Mouse (Mus musculus) C2C12 (cell line): ENCODE results near the gene Ahsa1. TPM values are rescaled to one million over a fixed set of nuclear protein-coding genes. Genes with fewer than 3 reads are reported as not detected.

Source experiments
- H3K27me3 ChIP-seq: one replicate; pipeline ENCODE4 v1.6.1; 2011; ENCODE audit not compliant: control insufficient read depth, insufficient read depth, insufficient read length
- H3K36me3 ChIP-seq: one replicate; pipeline ENCODE4 v1.6.1; 2011; ENCODE audit not compliant: control insufficient read depth, insufficient read depth
- H3K4me3 ChIP-seq: one replicate; pipeline ENCODE4 v1.5.1; 2011; ENCODE audit warnings: mild to moderate bottlenecking, control low read depth; ENCODE audit not compliant: poor library complexity, insufficient read depth, severe bottlenecking
- H3K79me2 ChIP-seq: one replicate; pipeline ENCODE4 v1.6.1; 2011; ENCODE audit not compliant: control insufficient read depth, insufficient read depth
- H3K79me3 ChIP-seq: one replicate; pipeline ENCODE4 v1.6.1; 2011; ENCODE audit warnings: low read depth, control low read depth
- H3ac ChIP-seq: one replicate; pipeline ENCODE3; 2011; ENCODE audit warnings: low read depth; ENCODE audit not compliant: control insufficient read depth, insufficient read length
- CEBPB ChIP-seq: IDR thresholded peaks from one replicate; pipeline ENCODE4 v1.6.1; 2011; ENCODE audit warnings: low read depth, mild to moderate bottlenecking, control low read depth, moderate library complexity
- CTCF ChIP-seq: IDR thresholded peaks from one replicate; pipeline ENCODE4 v1.5.1; 2011; ENCODE audit not compliant: control insufficient read depth, insufficient read depth, insufficient read length
- FOSL1 ChIP-seq: IDR thresholded peaks from one replicate; pipeline ENCODE4 v1.8.0; 2011; ENCODE audit warnings: mild to moderate bottlenecking, low read length; ENCODE audit not compliant: poor library complexity, insufficient read depth, severe bottlenecking
- MAX ChIP-seq: IDR thresholded peaks from one replicate; pipeline ENCODE4 v1.6.1; 2011; ENCODE audit warnings: mild to moderate bottlenecking, control low read depth
- MYOD1 ChIP-seq: IDR thresholded peaks from one replicate; pipeline ENCODE4 v1.6.1; 2011; ENCODE audit warnings: low read depth; ENCODE audit not compliant: control insufficient read depth, insufficient read length
- MYOG ChIP-seq: IDR thresholded peaks from one replicate; pipeline ENCODE4 v1.6.1; 2011; ENCODE audit not compliant: control insufficient read depth, insufficient read length; ENCODE audit errors: extremely low read depth
- USF1 ChIP-seq: IDR thresholded peaks from one replicate; pipeline ENCODE4 v1.6.1; 2011; ENCODE audit warnings: low read depth, mild to moderate bottlenecking, control low read depth, moderate library complexity
- microRNA-seq: library from miRNA; unstranded; fragments of <30 nt; microRNA quantifications from one replicate; pipeline ENCODE4, GENCODE M21; 2019; ENCODE audit warnings: borderline microRNAs expressed
- polyA plus RNA-seq: library from polyadenylated mRNA; unstranded; fragments of >200 nt; fragmentation: generic; extraction: Trizol; gene quantifications from one replicate; pipeline ENCODE4 v1.2.1, GENCODE M21; 2012; ENCODE audit warnings: missing spikeins

Gene Ahsa1
- polyA plus RNA-seq, 1 experiment: 226 TPM

- H3ac ChIP-seq: no peak overlapping the region
- H3K4me3 ChIP-seq: no peak overlapping the region
- H3K79me2 ChIP-seq: no peaks in the 10 kb centered on the region
- no peak for TF ChIP-seq CTCF
- TF ChIP-seq CEBPB: no peak
- TF ChIP-seq MAX: no peak
- TF ChIP-seq MYOG: no peak
- TF ChIP-seq USF1: no peak
- no peak for TF ChIP-seq MYOD1
- H3K79me3 ChIP-seq: no peaks in the 10 kb centered on the region
- H3K36me3 ChIP-seq: peaks cover 52% of the 10 kb centered on the region
- no peaks in the 10 kb centered on the region for H3K27me3 ChIP-seq
These were observed 46.8 kb downstream of the Ahsa1 start for GRCm38 (mm10) chr12:87313098-87313497.

GRCm38 (mm10) chr12:87317951-87318350 is 51.7 kb downstream of the Ahsa1 start:
- TF ChIP-seq MAX: no peak
- TF ChIP-seq CEBPB: no peak
- TF ChIP-seq MYOG: no peak
- TF ChIP-seq USF1: no peak
- no peak for TF ChIP-seq FOSL1
- TF ChIP-seq CTCF: no peak
- no peak for TF ChIP-seq MYOD1
- no peaks in the 10 kb centered on the region for H3K79me2 ChIP-seq
- no peak overlapping the region for H3ac ChIP-seq
- peaks cover 14% of the 10 kb centered on the region for H3K36me3 ChIP-seq
- H3K4me3 ChIP-seq: no peak overlapping the region
- H3K79me3 ChIP-seq: no peaks in the 10 kb centered on the region
- H3K27me3 ChIP-seq: no peaks in the 10 kb centered on the region

DNA sequence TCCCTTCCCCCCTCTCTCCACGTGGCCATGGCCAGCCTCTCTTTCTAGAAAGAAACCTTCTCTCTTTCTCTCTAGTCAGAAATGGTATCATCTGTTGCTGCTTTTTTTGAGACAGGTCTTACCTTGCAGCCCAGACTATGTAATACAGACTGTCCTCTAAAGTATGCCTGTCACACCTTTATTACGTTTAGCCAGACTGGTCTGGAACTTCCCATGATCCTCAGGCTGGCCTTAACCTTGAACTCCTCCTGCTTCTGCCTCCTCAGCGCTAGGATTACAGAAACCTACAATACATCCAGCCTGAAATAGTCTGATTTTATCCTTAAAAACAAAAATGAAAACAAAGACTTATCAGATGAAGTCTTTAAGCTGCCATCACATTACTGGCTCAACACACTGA is 53.0 kb downstream of the Ahsa1 start:
- Histone ChIP-seq H3ac (no peak overlapping the region), H3K36me3 (peaks cover 17% of the 10 kb centered on the region), H3K27me3 (no peaks in the 10 kb centered on the region), H3K79me2 (no peaks in the 10 kb centered on the region), H3K4me3 (no peak overlapping the region), H3K79me3 (no peaks in the 10 kb centered on the region)
- TF ChIP-seq FOSL1 (no peak), CEBPB (no peak)

Small RNAs within 50 kb of the gene (microRNA-seq; reads per million reads assigned to microRNA genes)
- gene Gm47293: not detected

Other genes with a start within 250 kb of the Ahsa1 start
- gene Tmem63c, start 245.1 kb upstream of the Ahsa1 start, polyA plus RNA-seq: not detected
- gene Ngb, start 163.9 kb upstream of the Ahsa1 start, polyA plus RNA-seq: 0.06 TPM
- gene Gstz1, start 119.3 kb upstream of the Ahsa1 start, polyA plus RNA-seq: 28.4 TPM
- gene Pomt2, start 118.5 kb upstream of the Ahsa1 start, polyA plus RNA-seq: 9.8 TPM
- gene Samd15, start 66.8 kb upstream of the Ahsa1 start, polyA plus RNA-seq: 0.26 TPM
- gene Tmed8, start 66.0 kb upstream of the Ahsa1 start, polyA plus RNA-seq: 2.6 TPM
- 0.18 TPM for gene Noxred1, start 27.7 kb upstream of the Ahsa1 start, polyA plus RNA-seq
- gene Vipas39, start 223 bp upstream of the Ahsa1 start, polyA plus RNA-seq: 23.2 TPM
- 0.18 TPM for gene Ism2, start 33.2 kb downstream of the Ahsa1 start, polyA plus RNA-seq
- 44.7 TPM for gene Sptlc2, start 121.9 kb downstream of the Ahsa1 start, polyA plus RNA-seq
- 84.9 TPM for gene Slirp, start 177.4 kb downstream of the Ahsa1 start, polyA plus RNA-seq
- gene Alkbh1, start 177.5 kb downstream of the Ahsa1 start, polyA plus RNA-seq: 12.7 TPM
- gene Snw1, start 205.8 kb downstream of the Ahsa1 start, polyA plus RNA-seq: 41.7 TPM
- gene Gm5788, start 228.2 kb downstream of the Ahsa1 start, polyA plus RNA-seq: not detected
- gene Gm8300, start 247.8 kb downstream of the Ahsa1 start, polyA plus RNA-seq: 0.05 TPM